Mouse (Mus musculus) 3134 (cell line): Measurements from ENCODE around the gene Ccdc73.
"Not testable (repeated sequence)": the region's sequence is repeated elsewhere in the genome, so short reads cannot be mapped to it uniquely, and the experiment has no call there.

Experiments
- DNase-seq: peaks from one replicate; pipeline ENCODE4 v3.0.0-alpha.2; 2011; ENCODE audit warnings: low spot score; ENCODE audit not compliant: insufficient read length; ENCODE audit errors: extremely low read depth

Ccdc73 gene

GRCm38 (mm10) chr2:104867282-104867855 lies at the start of gene Ccdc73:
TSS of gene Ccdc73 (plus strand) at chr2:104867805.
- no peak for DNase-seq

GRCm38 (mm10) chr2:104818763-104819162 lies 48.8 kb upstream of the Ccdc73 start:
- not testable (repeated sequence) for DNase-seq

GRCm38 (mm10) chr2:104826191-104826590 lies 41.4 kb upstream of the Ccdc73 start:
- no peak for DNase-seq

- no peak for DNase-seq
Measured at GRCm38 (mm10) chr2:104832486-104832885, 35.1 kb upstream of the Ccdc73 start.

- DNase-seq = no peak
Measured at GRCm38 (mm10) chr2:104840974-104841373, 26.6 kb upstream of the Ccdc73 start.

GRCm38 (mm10) chr2:104841736-104842135 lies 25.9 kb upstream of the Ccdc73 start:
- no peak for DNase-seq

GRCm38 (mm10) chr2:104842559-104842958 lies 25.0 kb upstream of the Ccdc73 start:
- no peak for DNase-seq

GRCm38 (mm10) chr2:104846638-104847414 lies 20.8 kb upstream of the Ccdc73 start:
- no peak for DNase-seq

- DNase-seq = peak; percentile 24
Measured at GRCm38 (mm10) chr2:104847645-104848044, 20.0 kb upstream of the Ccdc73 start.

- peak; percentile 22 for DNase-seq
Measured at GRCm38 (mm10) chr2:104848235-104849161, 19.1 kb upstream of the Ccdc73 start.

GRCm38 (mm10) chr2:104849276-104849990 lies 18.2 kb upstream of the Ccdc73 start, which contains the start of gene Prrg4:
TSS of gene Prrg4 (minus strand) at chr2:104849876.
- DNase-seq = peak; percentile 85

- no peak for DNase-seq
Measured at GRCm38 (mm10) chr2:104849991-104850359, 17.6 kb upstream of the Ccdc73 start.

GRCm38 (mm10) chr2:104851686-104852085 lies 15.9 kb upstream of the Ccdc73 start:
- DNase-seq = peak; percentile 43

- no peak for DNase-seq
Measured at GRCm38 (mm10) chr2:104852546-104852945, 15.1 kb upstream of the Ccdc73 start.

- no peak for DNase-seq
Measured at GRCm38 (mm10) chr2:104854836-104855235, 12.8 kb upstream of the Ccdc73 start.

- DNase-seq = peak; percentile 28
Measured at GRCm38 (mm10) chr2:104855732-104856131, 11.9 kb upstream of the Ccdc73 start.

- DNase-seq = no peak
Measured at GRCm38 (mm10) chr2:104856218-104856617, 11.4 kb upstream of the Ccdc73 start.

- not testable (repeated sequence) for DNase-seq
Measured at GRCm38 (mm10) chr2:104858083-104858482, 9.5 kb upstream of the Ccdc73 start.

- DNase-seq = peak; percentile 19
Measured at GRCm38 (mm10) chr2:104859060-104859459, 8.5 kb upstream of the Ccdc73 start.

GRCm38 (mm10) chr2:104860426-104860825 lies 7.2 kb upstream of the Ccdc73 start:
- no peak for DNase-seq
